Mouse (Mus musculus): Measurements from ENCODE around the gene Dvl1. TPM values are rescaled to one million over a fixed set of nuclear protein-coding genes. Genes with fewer than 3 reads are reported as not detected.

Dvl1 gene
- polyA plus RNA-seq (2017; shearing (Covaris generic)), result 78.2 TPM

DNA sequence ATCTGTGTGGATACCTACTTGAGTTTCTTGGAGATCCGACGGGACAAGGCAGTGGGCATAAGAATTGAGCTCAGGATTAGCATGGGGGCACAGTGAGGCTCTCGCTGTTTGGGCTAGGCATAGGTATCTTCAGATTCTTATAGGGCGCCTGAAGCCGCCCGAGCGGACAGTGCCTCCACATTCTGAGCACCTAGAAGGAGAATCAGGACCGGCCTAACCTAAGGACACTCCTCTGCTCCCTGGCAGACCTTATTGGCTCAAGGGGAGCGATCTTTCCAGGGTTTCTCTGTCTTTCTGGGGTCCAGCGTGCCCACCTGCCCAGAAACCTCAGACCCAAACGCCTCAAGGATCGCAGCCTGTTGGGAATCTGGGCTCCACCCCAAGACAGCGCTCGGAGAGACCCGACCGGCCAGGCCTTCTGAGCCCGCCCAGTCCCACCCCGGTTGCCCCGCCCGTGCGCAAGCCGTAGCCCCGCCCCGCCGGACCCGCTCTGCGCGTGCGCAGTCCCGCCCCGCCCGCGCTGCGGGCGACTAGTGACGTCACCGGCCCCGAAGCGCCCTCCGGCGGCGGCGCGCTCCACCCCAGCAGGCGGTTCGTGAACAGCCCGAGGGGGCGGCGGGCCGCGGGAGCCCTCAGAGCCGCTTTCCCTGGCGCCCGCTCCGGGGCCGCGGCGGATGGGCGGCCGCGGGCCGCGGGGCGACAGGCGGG is at the start of gene Dvl1:
TSS of gene Dvl1 (plus strand) at position 532 of the 708 bp plus-strand sequence.

GRCm38 (mm10) chr4:155802741-155803339 is 44.4 kb upstream of the Dvl1 start, which contains the start of gene Mrpl20:
TSS of gene Mrpl20 (plus strand) at chr4:155802878.

DNA sequence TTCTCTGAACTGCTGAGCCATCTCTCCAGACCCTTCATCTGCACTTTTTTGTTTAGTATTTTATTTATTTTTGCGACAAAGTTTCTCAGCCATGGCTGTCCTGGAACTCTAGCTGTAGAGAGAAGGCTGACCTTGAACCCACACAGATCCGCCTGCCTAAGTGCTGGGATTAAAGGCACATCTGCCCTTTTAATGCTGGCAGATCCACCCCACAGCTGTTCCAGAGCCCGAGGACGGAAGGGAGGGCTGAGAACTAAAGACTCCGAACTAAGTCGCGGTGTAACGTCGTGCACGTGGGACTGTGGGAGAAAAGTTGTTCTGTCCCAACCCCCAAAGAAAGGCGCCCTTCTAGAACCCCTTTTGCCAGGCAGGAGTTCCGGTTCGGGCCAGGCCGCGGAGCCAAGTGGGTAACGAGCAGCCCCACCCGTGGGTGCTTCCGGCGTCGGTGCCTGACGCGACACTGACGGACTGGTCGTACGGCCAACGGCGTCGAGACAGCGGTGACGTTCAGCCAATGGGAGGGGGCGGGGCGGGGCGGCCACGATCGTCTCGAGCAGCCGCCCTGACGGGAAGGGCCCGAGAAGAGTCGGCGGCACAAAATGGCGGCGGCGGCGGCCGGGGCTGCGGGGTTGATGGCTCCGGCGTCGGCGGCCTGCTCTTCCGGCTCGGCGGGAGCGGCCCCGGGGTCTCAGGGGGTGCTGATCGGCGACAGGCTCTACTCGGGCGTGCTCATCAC is 35.1 kb upstream of the Dvl1 start, which contains the start of gene Ccnl2:
TSS of gene Ccnl2 (plus strand) at position 561 of the 736 bp plus-strand sequence.

DNA sequence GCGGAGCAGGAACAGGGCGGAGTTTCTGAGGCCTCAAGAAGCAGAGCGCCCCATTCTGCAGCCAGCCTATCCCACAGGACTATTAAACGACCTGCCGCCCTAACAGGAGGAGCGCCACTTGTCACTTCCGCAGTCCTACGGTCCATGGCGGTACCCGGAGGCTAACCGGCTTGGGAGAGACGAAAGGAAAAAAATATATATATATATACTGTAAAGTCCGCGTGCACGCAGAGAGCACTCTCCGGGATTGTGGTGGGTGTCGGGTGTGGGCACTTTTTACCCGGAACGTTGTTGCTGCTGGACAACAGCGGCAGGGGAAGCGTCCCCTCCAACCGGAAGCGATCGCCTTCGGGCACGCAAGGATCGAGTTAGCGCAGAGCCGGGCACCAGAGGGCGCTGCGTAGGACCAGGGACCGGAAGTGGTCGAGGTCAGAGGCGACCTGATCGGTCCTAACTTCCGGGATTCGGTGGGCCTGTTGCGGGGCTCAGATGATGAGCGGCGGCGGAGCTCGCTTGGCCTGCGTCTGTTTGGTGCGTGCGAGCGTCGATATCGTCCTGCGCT is 15.9 kb upstream of the Dvl1 start, which contains the start of gene Aurkaip1:
TSS of gene Aurkaip1 (plus strand) at position 68 of the 562 bp plus-strand sequence.

DNA sequence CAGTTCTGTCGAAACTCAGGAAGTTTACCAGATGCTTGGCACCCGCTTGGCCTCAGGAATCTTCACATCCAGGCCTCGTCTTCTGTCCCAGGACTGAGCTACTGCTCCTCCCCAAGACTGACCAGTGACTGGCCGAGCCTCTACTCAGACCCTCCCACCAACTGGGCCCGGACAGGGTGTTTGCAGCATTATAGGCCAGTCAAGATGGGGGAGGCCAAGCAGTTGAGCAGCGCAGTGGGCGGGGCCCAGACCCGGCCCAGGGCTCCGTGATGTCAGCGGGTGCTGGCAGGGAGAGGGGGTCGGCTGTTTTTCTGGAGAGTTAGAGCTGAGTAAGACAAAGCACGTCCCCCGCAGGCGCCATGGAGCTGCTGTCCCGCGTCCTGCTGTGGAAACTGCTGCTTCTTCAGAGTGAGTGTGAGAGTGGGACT is 7.7 kb upstream of the Dvl1 start, which contains the start of gene Mxra8:
TSS of gene Mxra8 (plus strand) at position 198 of the 428 bp plus-strand sequence.

DNA sequence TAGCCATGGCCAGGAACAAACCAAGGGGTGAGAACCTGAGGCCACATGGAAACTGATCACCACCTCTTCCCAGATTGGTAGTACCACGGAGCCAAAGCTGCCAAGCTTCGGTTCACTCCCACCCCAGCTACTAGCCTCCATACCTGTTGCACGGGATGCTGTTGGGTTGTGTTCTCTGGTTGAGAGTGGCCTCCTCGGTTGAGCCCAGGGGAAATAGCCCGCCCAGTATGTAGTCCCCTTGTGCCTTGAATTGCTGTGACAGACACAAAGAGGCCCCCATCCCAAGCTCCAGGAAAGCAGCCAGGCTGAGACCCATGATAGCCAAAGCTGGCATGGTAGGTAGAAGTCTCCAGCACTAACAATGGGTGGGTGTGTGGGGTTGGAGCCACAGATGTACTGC is 15.8 kb downstream of the Dvl1 start, which contains the start of gene Tas1r3:
TSS of gene Tas1r3 (minus strand) at position 362 of the 400 bp plus-strand sequence.

DNA sequence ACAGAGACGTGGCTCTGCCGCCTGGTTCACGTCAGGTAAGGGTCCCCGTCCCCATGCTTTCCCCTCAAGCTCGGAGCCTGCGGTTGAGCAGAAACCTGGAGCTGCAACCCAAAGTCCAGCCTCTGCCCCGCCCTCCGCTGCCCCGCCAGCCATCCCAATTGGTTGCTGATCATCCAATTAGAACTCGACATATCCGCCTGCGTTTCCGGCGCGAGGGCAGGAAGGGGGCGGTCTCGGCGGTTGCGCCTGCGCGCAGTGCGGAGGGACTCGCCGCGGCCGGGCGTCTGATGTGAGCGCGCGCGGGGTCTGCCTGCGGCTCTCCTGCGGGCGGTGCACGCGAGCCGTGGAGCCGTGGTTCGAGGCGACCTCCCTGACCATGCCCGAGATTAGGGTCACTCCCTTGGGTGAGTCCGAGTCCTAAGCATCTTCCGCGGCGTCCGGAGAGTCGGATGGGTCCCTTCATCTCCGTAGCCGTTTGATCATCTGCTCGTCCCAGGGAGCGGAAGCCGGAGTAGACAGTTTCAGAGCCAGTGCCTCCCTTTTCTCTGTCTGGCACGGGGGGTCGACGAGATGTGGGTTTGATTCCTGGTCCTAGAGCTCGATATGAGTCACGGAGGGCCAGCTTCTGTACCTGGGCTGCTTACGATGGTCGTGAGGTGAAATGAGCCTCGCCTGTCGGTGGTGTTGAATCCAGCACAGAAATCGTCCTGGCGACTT is 22.3 kb downstream of the Dvl1 start, which contains the start of the genes Cptp and Ints11:
TSS of gene Cptp (minus strand) at position 124 of the 717 bp plus-strand sequence.
TSS of gene Ints11 (plus strand) at position 230 of the 717 bp plus-strand sequence.

DNA sequence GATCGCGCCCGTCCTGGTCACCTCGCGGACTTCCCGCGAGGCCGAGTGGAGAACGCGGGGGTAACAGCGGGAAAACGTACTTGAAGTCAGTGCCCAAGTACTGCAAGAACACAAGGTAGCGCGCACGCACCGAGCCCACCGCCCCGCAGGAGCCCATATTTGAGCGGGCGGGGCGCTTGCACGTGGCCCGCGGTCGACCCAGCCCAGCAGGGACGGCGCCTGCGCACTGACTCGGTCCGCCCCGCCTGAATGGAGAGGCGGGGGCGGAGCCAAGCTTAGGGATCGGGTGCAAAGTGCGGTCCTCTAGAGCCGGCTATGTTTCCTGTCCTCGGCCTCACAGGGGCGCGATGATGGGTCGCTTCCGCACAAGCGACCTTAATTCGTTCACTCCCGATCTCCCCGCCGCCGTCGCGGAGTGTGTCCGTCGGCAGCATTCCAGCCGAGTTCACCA is 44.4 kb downstream of the Dvl1 start, which contains the start of the genes Pusl1 and Acap3:
TSS of gene Pusl1 (minus strand) at position 231 of the 451 bp plus-strand sequence.
TSS of gene Acap3 (plus strand) at position 272 of the 451 bp plus-strand sequence.

Other genes starting within 250 kb of the Dvl1 start
- 25.6 TPM for gene Slc35e2, start 246.0 kb upstream of the Dvl1 start, polyA plus RNA-seq (2017; shearing (Covaris generic))
- 793 TPM for gene Cdk11b, start 222.5 kb upstream of the Dvl1 start, polyA plus RNA-seq (2017; shearing (Covaris generic))
- gene Gm10563, start 202.0 kb upstream of the Dvl1 start, polyA plus RNA-seq (2017; shearing (Covaris generic)), result not detected
- not detected for gene Mmp23, start 194.0 kb upstream of the Dvl1 start, polyA plus RNA-seq (2017; shearing (Covaris generic))
- 48.6 TPM for gene Mib2, start 178.2 kb upstream of the Dvl1 start, polyA plus RNA-seq (2017; shearing (Covaris generic))
- 11.6 TPM for gene Fndc10, start 153.1 kb upstream of the Dvl1 start, polyA plus RNA-seq (2017; shearing (Covaris generic))
- 83.3 TPM for gene Ssu72, start 142.6 kb upstream of the Dvl1 start, polyA plus RNA-seq (2017; shearing (Covaris generic))
- gene Tmem240, start 112.6 kb upstream of the Dvl1 start, polyA plus RNA-seq (2017; shearing (Covaris generic)), result 0.11 TPM
- 69.8 TPM for gene Atad3a, start 86.3 kb upstream of the Dvl1 start, polyA plus RNA-seq (2017; shearing (Covaris generic))
- 0.14 TPM for gene Vwa1, start 72.7 kb upstream of the Dvl1 start, polyA plus RNA-seq (2017; shearing (Covaris generic))
- not detected for gene Tmem88b, start 61.5 kb upstream of the Dvl1 start, polyA plus RNA-seq (2017; shearing (Covaris generic))
- not detected for gene Ankrd65, start 57.0 kb upstream of the Dvl1 start, polyA plus RNA-seq (2017; shearing (Covaris generic))
- 52.7 TPM for gene Mrpl20, start 44.5 kb upstream of the Dvl1 start, polyA plus RNA-seq (2017; shearing (Covaris generic))
- gene Ccnl2, start 34.9 kb upstream of the Dvl1 start, polyA plus RNA-seq (2017; shearing (Covaris generic)), result 336 TPM
- 103 TPM for gene Aurkaip1, start 16.1 kb upstream of the Dvl1 start, polyA plus RNA-seq (2017; shearing (Covaris generic))
- gene Mxra8, start 7.7 kb upstream of the Dvl1 start, polyA plus RNA-seq (2017; shearing (Covaris generic)), result 1.7 TPM
- gene Tas1r3, start 16.0 kb downstream of the Dvl1 start, polyA plus RNA-seq (2017; shearing (Covaris generic)), result 0.66 TPM
- gene Cptp, start 22.0 kb downstream of the Dvl1 start, polyA plus RNA-seq (2017; shearing (Covaris generic)), result 4.3 TPM
- 58.5 TPM for gene Ints11, start 22.1 kb downstream of the Dvl1 start, polyA plus RNA-seq (2017; shearing (Covaris generic))
- 29.1 TPM for gene Pusl1, start 44.4 kb downstream of the Dvl1 start, polyA plus RNA-seq (2017; shearing (Covaris generic))
- gene Acap3, start 44.4 kb downstream of the Dvl1 start, polyA plus RNA-seq (2017; shearing (Covaris generic)), result 29.0 TPM
- 163 TPM for gene Ube2j2, start 96.4 kb downstream of the Dvl1 start, polyA plus RNA-seq (2017; shearing (Covaris generic))
- gene C1qtnf12, start 114.9 kb downstream of the Dvl1 start, polyA plus RNA-seq (2017; shearing (Covaris generic)), result 4.2 TPM
- 7.5 TPM for gene B3galt6, start 145.2 kb downstream of the Dvl1 start, polyA plus RNA-seq (2017; shearing (Covaris generic))
- 443 TPM for gene Sdf4, start 145.5 kb downstream of the Dvl1 start, polyA plus RNA-seq (2017; shearing (Covaris generic))
- gene Tnfrsf4, start 166.4 kb downstream of the Dvl1 start, polyA plus RNA-seq (2017; shearing (Covaris generic)), result 675 TPM
- gene Tnfrsf18, start 178.8 kb downstream of the Dvl1 start, polyA plus RNA-seq (2017; shearing (Covaris generic)), result 435 TPM
- 0.27 TPM for gene Ttll10, start 212.0 kb downstream of the Dvl1 start, polyA plus RNA-seq (2017; shearing (Covaris generic))